Mouse (Mus musculus): ENCODE measurements around the gene Ccdc188.

DNA sequence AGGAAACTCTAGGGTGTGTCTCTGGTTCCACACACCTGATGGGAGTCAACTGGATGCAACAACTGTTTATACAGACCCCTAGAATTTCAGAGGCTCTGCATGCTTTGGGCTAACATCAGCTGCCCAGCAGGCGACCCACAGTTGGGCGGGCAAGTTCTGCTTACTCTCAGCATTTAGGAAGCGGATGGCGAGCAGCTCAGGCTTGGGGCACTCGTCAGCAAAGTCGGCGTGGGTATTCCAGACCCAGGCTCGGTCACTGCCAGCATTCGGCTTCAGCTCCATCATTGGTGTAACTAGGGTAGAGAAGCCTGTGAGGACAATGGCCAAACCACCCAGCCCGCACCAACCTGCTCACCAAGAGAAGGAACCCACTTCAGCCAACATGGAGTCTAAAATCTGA, 23.9 kb downstream of the Ccdc188 start:
- TF ChIP-seq GATA1 (IDR thresholded peaks at IDR 0.05; ENCODE audit: low read length) (no peak), TAL1 (IDR thresholded peaks at IDR 0.05; ENCODE audit: low read length) (no peak)

Data from erythroblast, embryonic 14.5 days (primary cell).